Mouse (Mus musculus): ENCODE results near the gene Msrb2. TPM values are rescaled to one million over a fixed set of nuclear protein-coding genes. Genes with fewer than 3 reads are reported as not detected.

Msrb2 gene
- polyA plus RNA-seq, 1 experiment from 2014 or later, result 10.2 TPM

GRCm38 (mm10) chr2:19345414-19345964 is 25.8 kb upstream of the Msrb2 start:
- ATAC-seq, result no peak

GRCm38 (mm10) chr2:19348454-19348853 is 22.8 kb upstream of the Msrb2 start:
- no peak overlapping the region for H3K27ac ChIP-seq (ENCODE audit: low read depth)
- no peaks in the 10 kb centered on the region for H3K4me1 ChIP-seq (ENCODE audit: insufficient read depth)
- DNase-seq, result no peak
- H3K4me2 ChIP-seq (ENCODE audit: low read depth, low read length), result no peak overlapping the region
- no peak overlapping the region for H3K4me3 ChIP-seq (ENCODE audit: low read depth, low read length)
- ATAC-seq, result no peak
- 62% methylated on average over 3 of the region's 3 CpGs for WGBS (ENCODE audit: insufficient replicate concordance)
- no peaks in the 10 kb centered on the region for H3K27me3 ChIP-seq (ENCODE audit: insufficient read depth, low read length)
- H3K9me3 ChIP-seq (ENCODE audit: low read length), result no peaks in the 10 kb centered on the region
- H3K9ac ChIP-seq (replicated peaks), result no peak overlapping the region
- TF ChIP-seq EP300 (IDR thresholded peaks at IDR 0.05; ENCODE audit: low read depth) (no peak), CTCF (IDR thresholded peaks at IDR 0.05; ENCODE audit: low read depth) (no peak)
- no peaks in the 10 kb centered on the region for H3K36me3 ChIP-seq (replicated peaks; ENCODE audit: insufficient read depth, low read length)

More at GRCm38 (mm10) chr2:19345414-19345964, 25.8 kb upstream of the Msrb2 start:
- DNase-seq, result no peak
- Histone ChIP-seq H3K27ac (ENCODE audit: low read depth) (no peak overlapping the region), H3K9ac (replicated peaks) (no peak overlapping the region), H3K36me3 (replicated peaks; ENCODE audit: insufficient read depth, low read length) (no peaks in the 10 kb centered on the region), H3K27me3 (ENCODE audit: insufficient read depth, low read length) (no peaks in the 10 kb centered on the region), H3K4me3 (ENCODE audit: low read depth, low read length) (no peak overlapping the region), H3K4me2 (ENCODE audit: low read depth, low read length) (no peak overlapping the region), H3K4me1 (ENCODE audit: insufficient read depth) (no peaks in the 10 kb centered on the region), H3K9me3 (ENCODE audit: low read length) (no peaks in the 10 kb centered on the region)
- TF ChIP-seq EP300 (IDR thresholded peaks at IDR 0.05; ENCODE audit: low read depth) (no peak), CTCF (IDR thresholded peaks at IDR 0.05; ENCODE audit: low read depth) (no peak)
- 64% methylated on average over 5 of the region's 5 CpGs for WGBS (ENCODE audit: insufficient replicate concordance)

- Histone ChIP-seq H3K9ac (replicated peaks) (no peak overlapping the region), H3K4me2 (ENCODE audit: low read depth, low read length) (no peak overlapping the region), H3K27me3 (ENCODE audit: insufficient read depth, low read length) (no peaks in the 10 kb centered on the region), H3K36me3 (replicated peaks; ENCODE audit: insufficient read depth, low read length) (no peaks in the 10 kb centered on the region), H3K4me1 (ENCODE audit: insufficient read depth) (no peaks in the 10 kb centered on the region), H3K4me3 (ENCODE audit: low read depth, low read length) (no peak overlapping the region), H3K9me3 (ENCODE audit: low read length) (no peaks in the 10 kb centered on the region), H3K27ac (ENCODE audit: low read depth) (no peak overlapping the region)
- TF ChIP-seq CTCF (IDR thresholded peaks at IDR 0.05; ENCODE audit: low read depth) (no peak), EP300 (IDR thresholded peaks at IDR 0.05; ENCODE audit: low read depth) (no peak)
- ATAC-seq (no peak), DNase-seq (no peak)
- 81% methylated on average over 5 of the region's 5 CpGs for WGBS (ENCODE audit: insufficient replicate concordance)
These were observed 21.1 kb upstream of the Msrb2 start for GRCm38 (mm10) chr2:19350167-19350566.

GRCm38 (mm10) chr2:19351615-19352253 is 19.5 kb upstream of the Msrb2 start:
- H3K4me2 ChIP-seq (ENCODE audit: low read depth, low read length), result no peak overlapping the region
- H3K9me3 ChIP-seq (ENCODE audit: low read length), result no peaks in the 10 kb centered on the region
- H3K4me3 ChIP-seq (ENCODE audit: low read depth, low read length), result no peak overlapping the region
- no peaks in the 10 kb centered on the region for H3K4me1 ChIP-seq (ENCODE audit: insufficient read depth)
- no peak overlapping the region for H3K9ac ChIP-seq (replicated peaks)
- no peak overlapping the region for H3K27ac ChIP-seq (ENCODE audit: low read depth)
- ATAC-seq (no peak), DNase-seq (no peak)
- WGBS (ENCODE audit: insufficient replicate concordance), result 57% methylated on average over 1 of the region's 1 CpGs
- H3K27me3 ChIP-seq (ENCODE audit: insufficient read depth, low read length), result no peaks in the 10 kb centered on the region
- H3K36me3 ChIP-seq (replicated peaks; ENCODE audit: insufficient read depth, low read length), result no peaks in the 10 kb centered on the region
- TF ChIP-seq CTCF (IDR thresholded peaks at IDR 0.05; ENCODE audit: low read depth) (no peak), EP300 (IDR thresholded peaks at IDR 0.05; ENCODE audit: low read depth) (no peak)

- H3K4me1 ChIP-seq (ENCODE audit: insufficient read depth), result no peaks in the 10 kb centered on the region
- no peak for ATAC-seq
- H3K27me3 ChIP-seq (ENCODE audit: insufficient read depth, low read length), result no peaks in the 10 kb centered on the region
- no peak for TF ChIP-seq EP300 (IDR thresholded peaks at IDR 0.05; ENCODE audit: low read depth)
- TF ChIP-seq CTCF (IDR thresholded peaks at IDR 0.05; ENCODE audit: low read depth), result no peak
- H3K9me3 ChIP-seq (ENCODE audit: low read length), result no peaks in the 10 kb centered on the region
- H3K9ac ChIP-seq (replicated peaks), result no peak overlapping the region
- H3K4me2 ChIP-seq (ENCODE audit: low read depth, low read length), result no peak overlapping the region
- no peak for DNase-seq
- no peak overlapping the region for H3K27ac ChIP-seq (ENCODE audit: low read depth)
- 39% methylated on average over 2 of the region's 2 CpGs for WGBS (ENCODE audit: insufficient replicate concordance)
- no peak overlapping the region for H3K4me3 ChIP-seq (ENCODE audit: low read depth, low read length)
- no peaks in the 10 kb centered on the region for H3K36me3 ChIP-seq (replicated peaks; ENCODE audit: insufficient read depth, low read length)
These were observed 18.1 kb upstream of the Msrb2 start for GRCm38 (mm10) chr2:19353158-19353557.

GRCm38 (mm10) chr2:19362880-19363279 is 8.4 kb upstream of the Msrb2 start:
- WGBS (ENCODE audit: insufficient replicate concordance), result 71% methylated on average over 1 of the region's 1 CpGs
- no peaks in the 10 kb centered on the region for H3K4me1 ChIP-seq (ENCODE audit: insufficient read depth)
- DNase-seq (no peak), ATAC-seq (no peak)
- H3K4me2 ChIP-seq (ENCODE audit: low read depth, low read length), result no peak overlapping the region
- no peak overlapping the region for H3K4me3 ChIP-seq (ENCODE audit: low read depth, low read length)
- H3K27ac ChIP-seq (ENCODE audit: low read depth), result no peak overlapping the region
- no peak for TF ChIP-seq CTCF (IDR thresholded peaks at IDR 0.05; ENCODE audit: low read depth)
- no peak for TF ChIP-seq EP300 (IDR thresholded peaks at IDR 0.05; ENCODE audit: low read depth)
- H3K9ac ChIP-seq (replicated peaks), result no peak overlapping the region
- no peaks in the 10 kb centered on the region for H3K27me3 ChIP-seq (ENCODE audit: insufficient read depth, low read length)
- H3K9me3 ChIP-seq (ENCODE audit: low read length), result no peaks in the 10 kb centered on the region
- no peaks in the 10 kb centered on the region for H3K36me3 ChIP-seq (replicated peaks; ENCODE audit: insufficient read depth, low read length)

Measured in liver, postnatal 0 days (tissue).